Mouse (Mus musculus) inflammation-experienced regulatory T-cells, adult 16 weeks (primary cell): Measurements from ENCODE around the gene H1f0. TPM values are rescaled to one million over a fixed set of nuclear protein-coding genes. Genes with fewer than 3 reads are reported as not detected.

Source experiments
- polyA plus RNA-seq: library from polyadenylated mRNA; unstranded; fragments of 100-300 nt; shearing (Covaris generic); gene quantifications from one replicate; pipeline ENCODE4 v1.2.1, GENCODE M21; 2017

The H1f0 gene
- 74.2 TPM for polyA plus RNA-seq

DNA sequence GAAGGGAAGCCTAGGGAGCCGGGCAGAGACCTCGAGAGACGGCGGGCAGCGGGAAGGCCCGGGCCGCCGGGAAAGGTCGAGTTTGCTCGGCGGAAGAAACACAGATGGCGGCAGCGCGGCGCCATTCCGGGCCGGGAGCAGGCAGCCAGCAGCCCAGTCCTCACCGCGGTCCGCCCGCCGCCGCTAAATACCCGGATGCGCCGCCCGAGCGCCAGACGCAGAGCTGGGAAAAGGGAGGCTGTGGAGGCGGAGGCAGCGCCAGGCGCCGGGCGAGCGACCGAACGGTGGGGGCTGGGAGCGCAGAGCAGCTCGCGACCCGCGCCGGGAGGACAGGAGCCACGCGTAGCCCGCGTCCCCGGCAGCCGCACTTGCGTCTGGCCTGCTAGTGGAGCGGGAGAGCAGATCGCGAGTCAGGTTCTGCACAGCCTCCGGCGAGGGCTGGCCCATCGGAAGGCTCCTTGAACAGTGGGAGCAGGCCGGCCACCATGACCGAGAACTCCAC, at the start of gene H1f0:
Gene H1f0 (plus strand): TSS at position 214 of the 502 bp plus-strand sequence.

DNA sequence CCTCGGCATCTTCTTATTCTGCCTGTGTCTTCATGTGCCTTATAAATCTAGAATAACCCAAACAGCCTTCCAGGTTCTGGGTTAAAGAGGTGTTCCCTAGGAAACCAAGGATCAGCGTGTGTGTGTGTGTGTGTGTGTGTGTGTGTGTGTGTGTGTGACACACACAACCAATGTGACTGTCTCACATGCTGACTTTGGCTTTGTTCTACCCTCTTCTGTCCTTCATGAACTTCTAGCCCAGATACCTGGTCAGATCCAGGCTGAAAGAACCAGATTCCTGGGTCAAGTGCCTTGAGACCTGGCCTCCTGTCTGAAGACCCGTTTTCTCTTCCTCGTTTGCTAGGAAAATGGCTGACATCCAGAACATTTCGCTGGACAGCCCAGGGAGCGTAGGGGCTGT, 13.3 kb downstream of the H1f0 start, which contains the start of gene Galr3:
Gene Galr3 (plus strand): TSS at position 301 of the 400 bp plus-strand sequence.

DNA sequence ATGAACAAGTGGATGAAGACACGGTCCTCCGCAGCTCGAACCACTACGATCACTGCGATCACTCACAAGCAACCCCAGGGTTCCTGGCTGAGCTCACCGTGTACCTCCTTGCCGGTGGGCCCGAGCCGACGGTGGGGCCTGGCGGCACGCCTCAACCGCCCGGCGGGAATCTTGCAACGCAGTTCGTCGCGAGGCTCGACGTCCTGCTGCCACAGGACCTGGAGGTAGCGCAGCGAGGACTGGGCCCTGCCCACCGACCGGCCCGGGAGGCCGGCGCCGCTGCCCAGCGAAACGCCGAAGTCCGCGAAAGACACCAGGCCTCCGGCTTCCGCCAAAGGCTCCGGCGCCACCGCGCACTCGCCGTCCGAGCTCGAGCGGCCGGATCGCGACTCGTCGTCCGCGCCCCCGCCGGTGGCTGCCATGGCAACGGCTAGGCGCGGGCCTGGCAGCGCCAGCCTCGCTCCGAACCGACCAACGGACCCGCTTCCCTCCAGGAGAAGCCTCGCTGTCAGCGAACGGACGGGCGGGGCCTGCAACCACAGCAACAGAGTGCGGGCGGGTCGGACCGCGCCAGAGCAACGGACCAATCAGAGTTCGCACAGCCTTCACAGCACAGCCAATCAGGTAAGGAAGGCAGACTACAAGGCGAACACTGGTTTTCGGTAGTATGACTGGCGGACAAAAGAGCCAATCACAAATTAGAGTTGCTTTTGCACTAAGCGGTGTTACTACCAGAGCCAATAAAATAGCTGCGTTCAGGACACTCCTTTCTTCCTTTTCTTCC, 34.3 kb downstream of the H1f0 start, which contains the start of gene Ankrd54:
Gene Ankrd54 (minus strand): TSS at position 518 of the 784 bp plus-strand sequence.

DNA sequence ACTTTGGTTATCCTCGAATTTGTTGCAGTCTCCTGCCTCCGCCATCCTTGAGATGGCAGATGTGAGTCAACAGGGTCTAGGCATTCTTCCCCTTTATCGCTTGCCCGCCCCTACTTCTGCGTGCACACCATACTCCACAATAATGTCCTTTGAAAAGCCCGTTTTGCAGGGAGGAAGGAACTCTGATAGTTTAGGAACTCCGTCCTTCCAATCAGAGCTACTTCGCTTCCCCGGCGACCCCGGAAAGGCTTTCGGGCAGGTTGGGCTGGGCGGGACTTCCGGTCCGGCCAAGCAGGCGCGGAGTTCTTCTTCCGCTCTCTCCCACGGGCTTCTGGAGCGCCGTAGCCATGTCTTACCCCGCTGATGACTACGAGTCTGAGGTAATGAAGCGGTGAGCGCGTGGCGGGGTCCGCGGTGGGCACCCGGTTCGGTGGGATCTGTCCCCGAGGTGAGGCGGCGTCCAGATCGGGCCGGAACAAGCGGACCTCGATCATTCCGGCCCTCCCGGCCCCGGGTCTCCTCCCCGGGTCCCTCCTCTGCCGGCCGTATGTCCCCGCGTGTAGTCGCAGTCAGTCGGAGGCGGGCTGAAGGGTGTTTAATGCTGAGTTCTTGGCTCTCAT, 46.8 kb downstream of the H1f0 start, which contains the start of gene Eif3l:
Gene Eif3l (plus strand): TSS at position 267 of the 620 bp plus-strand sequence.

Other genes with a start within 250 kb of the H1f0 start
- gene Card10, start 225.4 kb upstream of the H1f0 start, polyA plus RNA-seq = 0.38 TPM
- not detected for gene Cdc42ep1, start 185.8 kb upstream of the H1f0 start, polyA plus RNA-seq
- not detected for gene Lgals2, start 172.9 kb upstream of the H1f0 start, polyA plus RNA-seq
- 76.9 TPM for gene Gga1, start 151.3 kb upstream of the H1f0 start, polyA plus RNA-seq
- 0.57 TPM for gene Gm49510, start 128.8 kb upstream of the H1f0 start, polyA plus RNA-seq
- gene Sh3bp1, start 128.7 kb upstream of the H1f0 start, polyA plus RNA-seq = 251 TPM
- 1.9 TPM for gene Pdxp, start 114.5 kb upstream of the H1f0 start, polyA plus RNA-seq
- 515 TPM for gene Lgals1, start 101.7 kb upstream of the H1f0 start, polyA plus RNA-seq
- 49.7 TPM for gene Nol12, start 93.5 kb upstream of the H1f0 start, polyA plus RNA-seq
- gene Triobp, start 80.7 kb upstream of the H1f0 start, polyA plus RNA-seq = 105 TPM
- gene Galr3, start 13.4 kb downstream of the H1f0 start, polyA plus RNA-seq = not detected
- 10.7 TPM for gene Ankrd54, start 34.4 kb downstream of the H1f0 start, polyA plus RNA-seq
- 171 TPM for gene Eif3l, start 46.7 kb downstream of the H1f0 start, polyA plus RNA-seq
- gene Micall1, start 80.4 kb downstream of the H1f0 start, polyA plus RNA-seq = 27.1 TPM
- 166 TPM for gene Polr2f, start 112.6 kb downstream of the H1f0 start, polyA plus RNA-seq
- 0.40 TPM for gene 1700088E04Rik, start 112.8 kb downstream of the H1f0 start, polyA plus RNA-seq
- gene Sox10, start 136.8 kb downstream of the H1f0 start, polyA plus RNA-seq = not detected
- gene Pick1, start 200.7 kb downstream of the H1f0 start, polyA plus RNA-seq = 45.8 TPM
- not detected for gene Gm49486, start 200.9 kb downstream of the H1f0 start, polyA plus RNA-seq
- not detected for gene Slc16a8, start 226.3 kb downstream of the H1f0 start, polyA plus RNA-seq